Mouse (Mus musculus) urinary bladder, postnatal 14 days (tissue): ENCODE measurements at regions not wholly inside any gene's neighbourhood (a gene's known extent, or its start where the extent isn't known, plus 50 kb on each side); places are given as distances from the start of the nearest gene placed in this dataset.
A peak's percentile ranks its signal among the peaks of the same experiment; 100 is the strongest.

ENCODE experiments used
- DNase-seq: peaks from one replicate; pipeline ENCODE4 v3.0.0; 2021; ENCODE audit warnings: low spot score

- peak; percentile 65 for DNase-seq
These were observed 88.1 kb upstream of the Usp51 start for GRCm38 (mm10) chrX:152918212-152918611.

- peak; percentile 2 for DNase-seq
These were observed 79.3 kb upstream of the Usp51 start for GRCm38 (mm10) chrX:152926991-152927390.

DNA sequence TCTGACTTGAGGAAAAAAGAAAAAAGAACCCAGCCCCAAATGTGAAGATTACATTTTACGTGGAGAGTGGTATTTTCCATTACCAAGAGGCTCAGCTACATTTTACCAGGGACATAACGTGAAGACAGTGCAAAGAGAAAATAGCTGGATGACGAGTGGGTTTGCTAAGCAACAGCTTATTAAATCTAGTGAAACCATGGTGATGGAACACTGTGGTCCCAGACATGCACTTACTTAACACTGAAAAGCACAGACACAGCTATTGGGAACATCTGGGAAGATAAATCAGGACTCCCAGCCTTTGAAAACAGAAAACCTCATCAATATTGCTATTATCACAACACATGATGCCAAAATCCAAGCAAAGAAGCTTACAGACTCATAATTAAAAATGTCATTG is 60.1 kb upstream of the Usp51 start:
- DNase-seq, result no peak
